Mouse (Mus musculus): Measurements from ENCODE around the gene Nhlrc3.

The Nhlrc3 gene

GRCm38 (mm10) chr3:53463046-53463764, at the start of gene Nhlrc3, which contains the start of gene Proser1:
Gene Nhlrc3 (minus strand): TSS chr3:53463332.
Gene Proser1 (plus strand): TSS chr3:53463666.
- TF ChIP-seq GATA4 (IDR thresholded peaks at IDR 0.05; ENCODE audit: insufficient replicate concordance, low read length), result peak; percentile 78; the same call in 1 of the 2 replicates

- TF ChIP-seq GATA4 (IDR thresholded peaks at IDR 0.05; ENCODE audit: insufficient replicate concordance, low read length), result no peak
These were observed 39.3 kb upstream of the Nhlrc3 start for GRCm38 (mm10) chr3:53502428-53502827.

- no peak for TF ChIP-seq GATA4 (IDR thresholded peaks at IDR 0.05; ENCODE audit: insufficient replicate concordance, low read length)
These were observed 35.3 kb upstream of the Nhlrc3 start for GRCm38 (mm10) chr3:53498351-53498905.

- no peak for TF ChIP-seq GATA4 (IDR thresholded peaks at IDR 0.05; ENCODE audit: insufficient replicate concordance, low read length)
These were observed 25.2 kb upstream of the Nhlrc3 start, which contains the start of gene Stoml3 for GRCm38 (mm10) chr3:53488353-53488752. Gene Stoml3 (plus strand): TSS chr3:53488653.

GRCm38 (mm10) chr3:53486996-53487576, 24.0 kb upstream of the Nhlrc3 start:
- TF ChIP-seq GATA4 (IDR thresholded peaks at IDR 0.05; ENCODE audit: insufficient replicate concordance, low read length), result peak; percentile 95

- peak; percentile 17; the same call in 1 of the 2 replicates for TF ChIP-seq GATA4 (IDR thresholded peaks at IDR 0.05; ENCODE audit: insufficient replicate concordance, low read length)
These were observed 23.4 kb upstream of the Nhlrc3 start for GRCm38 (mm10) chr3:53486561-53486960.

- no peak for TF ChIP-seq GATA4 (IDR thresholded peaks at IDR 0.05; ENCODE audit: insufficient replicate concordance, low read length)
These were observed 20.4 kb upstream of the Nhlrc3 start for GRCm38 (mm10) chr3:53483414-53484059.

GRCm38 (mm10) chr3:53478419-53479046, 15.4 kb upstream of the Nhlrc3 start:
- TF ChIP-seq GATA4 (IDR thresholded peaks at IDR 0.05; ENCODE audit: insufficient replicate concordance, low read length), result no peak

GRCm38 (mm10) chr3:53477468-53477867, 14.3 kb upstream of the Nhlrc3 start:
- no peak for TF ChIP-seq GATA4 (IDR thresholded peaks at IDR 0.05; ENCODE audit: insufficient replicate concordance, low read length)

GRCm38 (mm10) chr3:53475889-53476288, 12.8 kb upstream of the Nhlrc3 start:
- TF ChIP-seq GATA4 (IDR thresholded peaks at IDR 0.05; ENCODE audit: insufficient replicate concordance, low read length), result no peak

- TF ChIP-seq GATA4 (IDR thresholded peaks at IDR 0.05; ENCODE audit: insufficient replicate concordance, low read length), result no peak
These were observed 11.0 kb upstream of the Nhlrc3 start for GRCm38 (mm10) chr3:53474179-53474578.

GRCm38 (mm10) chr3:53472061-53472460, 8.9 kb upstream of the Nhlrc3 start:
- no peak for TF ChIP-seq GATA4 (IDR thresholded peaks at IDR 0.05; ENCODE audit: insufficient replicate concordance, low read length)

GRCm38 (mm10) chr3:53469650-53470049, 6.5 kb upstream of the Nhlrc3 start:
- TF ChIP-seq GATA4 (IDR thresholded peaks at IDR 0.05; ENCODE audit: insufficient replicate concordance, low read length), result no peak

- TF ChIP-seq GATA4 (IDR thresholded peaks at IDR 0.05; ENCODE audit: insufficient replicate concordance, low read length), result no peak
These were observed 4.2 kb upstream of the Nhlrc3 start for GRCm38 (mm10) chr3:53467356-53467755.

- TF ChIP-seq GATA4 (IDR thresholded peaks at IDR 0.05; ENCODE audit: insufficient replicate concordance, low read length), result no peak
These were observed 3.3 kb upstream of the Nhlrc3 start for GRCm38 (mm10) chr3:53466481-53466880.
